Mouse (Mus musculus): ENCODE results near the gene Irf2.

DNA sequence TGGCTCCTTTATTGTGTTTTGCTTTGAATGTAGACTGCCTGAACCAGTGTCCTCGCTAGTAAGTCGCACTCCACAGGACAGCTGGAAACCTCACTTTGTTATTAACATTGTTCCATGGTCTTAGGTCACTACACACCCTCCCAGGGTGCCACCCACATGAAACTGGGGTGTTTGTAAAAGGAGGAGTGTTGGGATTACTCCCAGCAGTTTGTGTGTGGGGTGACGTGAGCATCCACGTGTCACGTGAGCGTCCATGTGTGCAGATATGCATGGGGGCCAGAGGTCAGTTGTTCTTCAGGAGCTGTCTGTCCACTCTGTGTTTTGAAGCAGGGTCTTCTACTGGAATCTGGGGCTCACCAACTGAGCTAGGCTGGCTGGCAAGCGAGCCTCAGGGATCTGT, 48.2 kb upstream of the Irf2 start:
- TF ChIP-seq CTCF (IDR thresholded peaks at IDR 0.05; ENCODE audit: low read depth) (no peak), EP300 (IDR thresholded peaks at IDR 0.05; ENCODE audit: low read depth) (no peak)

Data from liver, postnatal 0 days (tissue).